ENCODE assay signal across 21 mouse cellular contexts in the genomic region with DNA sequence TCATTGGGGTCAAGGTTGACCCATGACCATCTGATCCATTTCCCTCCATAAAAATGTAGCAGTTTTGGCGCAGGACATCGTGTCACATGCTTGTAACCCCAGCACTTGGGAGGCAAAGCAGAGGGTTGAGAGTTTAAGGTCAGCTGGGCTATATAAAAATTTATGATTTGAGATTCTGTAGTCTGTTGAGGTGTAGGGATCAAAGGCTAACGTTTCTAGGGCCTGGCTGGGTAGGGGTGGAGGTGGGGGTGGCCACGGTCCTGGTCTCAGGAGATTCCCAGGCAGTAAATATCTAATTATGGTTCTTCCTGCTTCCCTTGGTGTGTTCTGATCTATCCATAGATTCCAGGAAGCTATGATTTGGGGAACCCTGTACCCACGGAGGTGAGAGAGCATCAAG. TPM values are rescaled to one million over a fixed set of nuclear protein-coding genes. Genes with fewer than 3 reads are reported as not detected.
DNase-seq lines count a peak whose midpoint lies in the region; ATAC-seq and TF ChIP-seq lines count a peak whose summit lies in the region.
"Had no signal": no experiment of that assay in that cellular context is flagged by ENCODE, and none has a peak within 500 bp of the region (broad histone marks: within the 10 kb centered on the region; RNA-seq: fewer than 3 reads in every experiment).

No protein-coding gene starts in this region.

- H3K9me3 ChIP-seq in forebrain, embryonic 14.5 days (replicated peaks; ENCODE audit: control insufficient read depth, low read length) = no peaks in the 10 kb centered on the region
- no peaks in the 10 kb centered on the region for H3K9me3 ChIP-seq in hindbrain, embryonic 15.5 days
- no peaks in the 10 kb centered on the region for H3K9me3 ChIP-seq in neural tube, embryonic 13.5 days
- H3K9me3 ChIP-seq: megakaryocyte, embryonic 14.5 days had no signal

- no peaks in the 10 kb centered on the region for H3K36me3 ChIP-seq in forebrain, embryonic 14.5 days (ENCODE audit: control insufficient read depth, insufficient read depth, low read length)
- H3K36me3 ChIP-seq in hindbrain, embryonic 15.5 days = no peaks in the 10 kb centered on the region
- peaks cover 16% of the 10 kb centered on the region for H3K36me3 ChIP-seq in neural tube, embryonic 13.5 days

- peaks cover 22% of the 10 kb centered on the region for H3K4me1 ChIP-seq in forebrain, embryonic 14.5 days (ENCODE audit: control insufficient read depth, insufficient read depth, low read length)
- H3K4me1 ChIP-seq in hindbrain, embryonic 15.5 days (replicated peaks) = peaks cover 53% of the 10 kb centered on the region
- H3K4me1 ChIP-seq in neural tube, embryonic 13.5 days (replicated peaks) = peaks cover 62% of the 10 kb centered on the region
- H3K4me1 ChIP-seq in lung, adult 2 months (ENCODE audit: control insufficient read depth, insufficient read depth, low read length) = no peaks in the 10 kb centered on the region

- H3K4me3 ChIP-seq in layer of hippocampus, adult 2 months = peak overlapping the region; percentile 71; the same call in 1 of the 2 replicates
- H3K4me3 ChIP-seq in forebrain, embryonic 14.5 days (ENCODE audit: low read depth, low read length) = no peak overlapping the region
- no peak overlapping the region for H3K4me3 ChIP-seq in hindbrain, embryonic 15.5 days
- H3K4me3 ChIP-seq in neural tube, embryonic 13.5 days = no peak overlapping the region
- H3K4me3 ChIP-seq in lung, adult 2 months (replicated peaks; ENCODE audit: extremely low read depth, low read depth, low read length) = no peak overlapping the region
- H3K4me3 ChIP-seq: megakaryocyte, embryonic 14.5 days; myocyte had no signal

- no peak for TF ChIP-seq CTCF in layer of hippocampus, adult 2 months (conservative IDR thresholded peaks at IDR 0.05)
- no peak for TF ChIP-seq CTCF in lung, adult 2 months (IDR thresholded peaks at IDR 0.05; ENCODE audit: insufficient read depth, low read length)

- H3K27me3 ChIP-seq in forebrain, embryonic 14.5 days (replicated peaks; ENCODE audit: control insufficient read depth, insufficient read depth, low read length) = no peaks in the 10 kb centered on the region
- no peaks in the 10 kb centered on the region for H3K27me3 ChIP-seq in hindbrain, embryonic 15.5 days
- H3K27me3 ChIP-seq in neural tube, embryonic 13.5 days = no peaks in the 10 kb centered on the region

- DNase-seq in layer of hippocampus, adult 2 months (ENCODE audit: low spot score in 2 of 2) = no peak
- no peak for DNase-seq in layer of hippocampus, postnatal 25 days (ENCODE audit: extremely low spot score in 1 of 2, low spot score in 1 of 2)
- DNase-seq in forebrain, embryonic 14.5 days (ENCODE audit: low spot score) = no peak
- no peak for DNase-seq in lung, adult 2 months
- DNase-seq in c-Kit-positive CD71-positive TER-119-positive erythroid progenitor cells, embryonic 14.5 days (ENCODE audit: low spot score) = no peak
- DNase-seq: adrenal gland, adult 8-10 months; cerebellum, postnatal 10 days; embryo, embryonic 11 days; gastrocnemius, postnatal 25 days; kidney, adult 2 months; kidney, postnatal 10 days; left cerebral cortex, postnatal 4 days; liver; lung, postnatal 14 days; thymus, postnatal 14 days had no signal

- no peak overlapping the region for H3K9ac ChIP-seq in forebrain, embryonic 14.5 days (ENCODE audit: low read length)
- H3K9ac ChIP-seq in hindbrain, embryonic 15.5 days = no peak overlapping the region
- H3K9ac ChIP-seq in neural tube, embryonic 13.5 days = no peak overlapping the region

- WGBS in forebrain, embryonic 14.5 days = 88% methylated on average over 5 of the region's 5 CpGs
- 87% methylated on average over 5 of the region's 5 CpGs for WGBS in hindbrain, embryonic 15.5 days
- WGBS in neural tube, embryonic 13.5 days = 82% methylated on average over 5 of the region's 5 CpGs
- 73% methylated on average over 5 of the region's 5 CpGs for WGBS in lung, adult 2 months

- H3K4me2 ChIP-seq in forebrain, embryonic 14.5 days (ENCODE audit: low read length) = peak overlapping the region; percentile 24
- H3K4me2 ChIP-seq in hindbrain, embryonic 15.5 days = peak overlapping the region; percentile 86
- peak overlapping the region; percentile 74 for H3K4me2 ChIP-seq in neural tube, embryonic 13.5 days

- TF ChIP-seq POLR2A in lung, adult 2 months (IDR thresholded peaks at IDR 0.05; ENCODE audit: borderline replicate concordance, extremely low read depth, low read depth, low read length) = no peak

- peak overlapping the region; percentile 99; the same call in 1 of the 2 replicates for H3K27ac ChIP-seq in layer of hippocampus, adult 2 months
- H3K27ac ChIP-seq in forebrain, embryonic 14.5 days (ENCODE audit: low read depth, low read length) = no peak overlapping the region
- H3K27ac ChIP-seq in hindbrain, embryonic 15.5 days (replicated peaks) = peak overlapping the region; percentile 97; the same call in 1 of the 2 replicates
- peak overlapping the region; percentile 97 for H3K27ac ChIP-seq in neural tube, embryonic 13.5 days (replicated peaks)

- no peak for ATAC-seq in forebrain, embryonic 14.5 days
- ATAC-seq in hindbrain, embryonic 15.5 days (ENCODE audit: low FRiP score, low read depth) = no peak
- no peak for ATAC-seq in neural tube, embryonic 13.5 days (ENCODE audit: low read depth)

RNA-seq across cellular contexts. Expression of gene Pnmal1, which starts 2.2 kb away (rescaled TPM):
- 100 to 1,000 TPM; 103 to 121 TPM for total RNA-seq in layer of hippocampus, adult 2 months (2021)
- 100 to 1,000 TPM; 104 to 117 TPM for total RNA-seq in layer of hippocampus, postnatal 25 days (2021)
- 55.5 and 61.9 TPM in 2 replicates for polyA plus RNA-seq in forebrain, embryonic 14.5 days (2014; fragmentation: Nextera tagmentation; extraction: Ambion mirVana)
- polyA plus RNA-seq in hindbrain, embryonic 15.5 days (2015; fragmentation: Nextera tagmentation; extraction: Ambion mirVana) = 52.6 and 57.5 TPM in 2 replicates
- polyA plus RNA-seq in neural tube, embryonic 13.5 days (2015; fragmentation: Nextera tagmentation; extraction: Ambion mirVana) = 37.6 and 39.7 TPM in 2 replicates
- polyA plus RNA-seq in lung, adult 2 months (2012; rRNA removed) = not detected in 2 replicates
- total RNA-seq: gastrocnemius, postnatal 25 days; heart, adult 8-10 months; hematopoietic stem cell, adult 5-6 weeks had no signal

RNA-seq across cellular contexts. Expression of gene Pnmal2, which starts 17.2 kb away (rescaled TPM):
- total RNA-seq in layer of hippocampus, adult 2 months (2021) = 100 to 1,000 TPM; 348 to 373 TPM
- total RNA-seq in layer of hippocampus, postnatal 25 days (2021) = 100 to 1,000 TPM; 320 to 337 TPM
- 48.1 and 63.2 TPM in 2 replicates for polyA plus RNA-seq in forebrain, embryonic 14.5 days (2014; fragmentation: Nextera tagmentation; extraction: Ambion mirVana)
- 142 and 150 TPM in 2 replicates for polyA plus RNA-seq in hindbrain, embryonic 15.5 days (2015; fragmentation: Nextera tagmentation; extraction: Ambion mirVana)
- 76.2 and 82.4 TPM in 2 replicates for polyA plus RNA-seq in neural tube, embryonic 13.5 days (2015; fragmentation: Nextera tagmentation; extraction: Ambion mirVana)
- polyA plus RNA-seq in lung, adult 2 months (2012; rRNA removed) = 2.0 and 3.2 TPM in 2 replicates
- total RNA-seq: hematopoietic stem cell, adult 5-6 weeks had no signal

RNA-seq across cellular contexts. Expression of gene Gm42372, which starts 21.2 kb away (rescaled TPM):
- 10 to 100 TPM; 52.3 to 55.5 TPM for total RNA-seq in layer of hippocampus, adult 2 months (2021)
- total RNA-seq in layer of hippocampus, postnatal 25 days (2021) = 10 to 100 TPM; 52.6 to 53.6 TPM
- 3.8 and 3.9 TPM in 2 replicates for polyA plus RNA-seq in forebrain, embryonic 14.5 days (2014; fragmentation: Nextera tagmentation; extraction: Ambion mirVana)
- 5.9 and 6.0 TPM in 2 replicates for polyA plus RNA-seq in hindbrain, embryonic 15.5 days (2015; fragmentation: Nextera tagmentation; extraction: Ambion mirVana)
- polyA plus RNA-seq in neural tube, embryonic 13.5 days (2015; fragmentation: Nextera tagmentation; extraction: Ambion mirVana) = 3.3 and 3.5 TPM in 2 replicates
- polyA plus RNA-seq in lung, adult 2 months (2012; rRNA removed) = 0.03 and 0.04 TPM in 2 replicates
- total RNA-seq: gastrocnemius, postnatal 25 days; heart, adult 8-10 months had no signal
- polyA plus RNA-seq: myocyte had no signal

RNA-seq across cellular contexts. Expression of gene Ccdc8, which starts 30.8 kb away (rescaled TPM):
- 1 to 10 TPM; 1.8 to 2.2 TPM for total RNA-seq in layer of hippocampus, adult 2 months (2021)
- total RNA-seq in layer of hippocampus, postnatal 25 days (2021) = 1 to 10 TPM; 2.2 to 2.5 TPM
- polyA plus RNA-seq in forebrain, embryonic 14.5 days (2014; fragmentation: Nextera tagmentation; extraction: Ambion mirVana) = 3.4 and 3.7 TPM in 2 replicates
- 7.4 and 7.7 TPM in 2 replicates for polyA plus RNA-seq in hindbrain, embryonic 15.5 days (2015; fragmentation: Nextera tagmentation; extraction: Ambion mirVana)
- polyA plus RNA-seq in neural tube, embryonic 13.5 days (2015; fragmentation: Nextera tagmentation; extraction: Ambion mirVana) = 6.6 and 7.6 TPM in 2 replicates
- 4.1 and 5.2 TPM in 2 replicates for polyA plus RNA-seq in lung, adult 2 months (2012; rRNA removed)

RNA-seq across cellular contexts. Expression of gene Calm3, which starts 37.8 kb away (rescaled TPM):
- total RNA-seq in layer of hippocampus, adult 2 months (2021) = 1,000 to 10,000 TPM; 2,074 to 2,160 TPM
- 1,000 to 10,000 TPM; 2,256 to 2,439 TPM for total RNA-seq in layer of hippocampus, postnatal 25 days (2021)
- polyA plus RNA-seq in forebrain, embryonic 14.5 days (2014; fragmentation: Nextera tagmentation; extraction: Ambion mirVana) = 473 and 491 TPM in 2 replicates
- 382 and 391 TPM in 2 replicates for polyA plus RNA-seq in hindbrain, embryonic 15.5 days (2015; fragmentation: Nextera tagmentation; extraction: Ambion mirVana)
- polyA plus RNA-seq in neural tube, embryonic 13.5 days (2015; fragmentation: Nextera tagmentation; extraction: Ambion mirVana) = 275 and 297 TPM in 2 replicates
- polyA plus RNA-seq in lung, adult 2 months (2012; rRNA removed) = 279 and 310 TPM in 2 replicates

Comparison
In these comparisons a context has a peak if more than half of its experiments do, and no peak if none do; other contexts are left out.
1. H3K4me2 ChIP-seq: peak in every context shown above with its lines; median percentile 86 in hindbrain, embryonic 15.5 days; 74 in neural tube, embryonic 13.5 days; 24 in forebrain, embryonic 14.5 days.
2. RNA of gene Pnmal1, which starts 2.2 kb away (polyA plus RNA-seq): 52.6 to 57.5 TPM in hindbrain, embryonic 15.5 days, 55.5 to 61.9 TPM in forebrain, embryonic 14.5 days and 37.6 to 39.7 TPM in neural tube, embryonic 13.5 days; not detected in lung, adult 2 months; every median in the first group is over 10 times any median in the second.
3. RNA of gene Pnmal2, which starts 17.2 kb away (polyA plus RNA-seq): 142 to 150 TPM in hindbrain, embryonic 15.5 days, 76.2 to 82.4 TPM in neural tube, embryonic 13.5 days and 48.1 to 63.2 TPM in forebrain, embryonic 14.5 days; 2.0 to 3.2 TPM in lung, adult 2 months; every median in the first group is over 10 times any median in the second.